Mouse (Mus musculus) embryo, embryonic 10 days (tissue): ENCODE results near the gene Btf3.
A peak's percentile ranks its signal among the peaks of the same experiment; 100 is the strongest.

Experiments
- DNase-seq: peaks from one replicate; pipeline ENCODE4 v3.0.0-alpha.2; 2015; ENCODE audit warnings: low spot score

Gene Btf3

DNA sequence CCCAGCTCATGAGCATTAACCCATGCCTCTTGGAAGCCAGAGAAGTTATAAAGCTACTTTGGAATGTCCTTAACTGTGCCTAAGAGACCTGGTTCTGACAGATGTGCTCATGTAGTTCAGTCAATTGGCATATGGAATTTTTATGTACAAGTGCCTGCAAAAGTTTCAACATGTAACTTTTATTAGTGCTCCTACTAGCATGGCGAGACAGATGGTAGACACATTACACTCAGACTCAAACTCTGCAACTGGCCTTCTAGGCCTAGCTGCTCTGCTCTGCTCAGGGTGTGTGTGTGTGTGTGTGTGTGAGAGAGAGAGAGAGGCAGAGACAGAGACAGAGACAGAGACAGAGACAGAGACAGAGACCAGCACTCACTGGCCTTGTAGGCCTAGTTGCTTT, 19.4 kb upstream of the Btf3 start:
- no peak for DNase-seq

GRCm38 (mm10) chr13:98332106-98332505, 15.3 kb upstream of the Btf3 start:
- peak; percentile 20 for DNase-seq

DNA sequence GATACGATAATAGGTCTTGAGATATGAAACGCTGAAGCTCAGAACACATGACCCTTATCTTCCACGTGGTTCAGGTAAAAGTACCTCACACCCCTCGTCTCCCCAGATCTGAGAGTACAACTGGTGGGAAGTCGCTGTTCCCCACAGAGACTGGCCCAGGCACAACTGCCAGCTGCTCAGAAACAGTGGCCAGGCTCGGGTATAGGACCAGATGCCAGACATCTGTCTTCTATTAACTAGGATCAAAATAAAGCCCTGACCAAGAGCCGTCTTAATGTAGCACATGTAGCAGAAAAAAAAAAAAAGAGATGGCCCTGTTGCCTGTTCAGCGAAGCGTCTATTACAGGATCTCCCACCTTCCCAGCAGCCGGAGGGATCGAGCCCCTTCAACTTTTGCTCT, 8.2 kb upstream of the Btf3 start:
- no peak for DNase-seq

GRCm38 (mm10) chr13:98317911-98318310, 1.1 kb upstream of the Btf3 start:
- no peak for DNase-seq

DNA sequence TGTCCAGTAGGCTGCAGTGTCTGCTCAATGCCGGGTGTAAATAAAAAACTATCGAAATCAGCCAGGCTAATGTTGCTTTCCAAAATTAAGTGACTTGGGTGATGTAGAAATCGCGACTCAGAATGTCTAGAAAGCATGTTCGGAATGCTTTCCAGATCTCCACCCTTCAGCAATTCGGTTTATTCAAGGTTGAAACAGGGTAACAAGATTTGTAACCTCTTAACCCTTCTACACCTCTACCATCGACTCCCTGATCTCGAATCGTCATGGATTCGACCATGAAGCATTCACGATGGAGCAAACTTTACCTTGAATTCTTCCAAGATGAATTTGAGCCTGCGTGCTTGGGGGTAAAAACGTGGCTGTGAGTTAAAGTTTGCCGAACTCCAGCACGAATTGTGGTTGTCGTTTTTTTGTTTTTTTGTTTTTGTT, 456 bp upstream of the Btf3 start:
- peak; percentile 42 for DNase-seq

GRCm38 (mm10) chr13:98316140-98316479, 696 bp downstream of the Btf3 start:
- DNase-seq, result no peak

DNA sequence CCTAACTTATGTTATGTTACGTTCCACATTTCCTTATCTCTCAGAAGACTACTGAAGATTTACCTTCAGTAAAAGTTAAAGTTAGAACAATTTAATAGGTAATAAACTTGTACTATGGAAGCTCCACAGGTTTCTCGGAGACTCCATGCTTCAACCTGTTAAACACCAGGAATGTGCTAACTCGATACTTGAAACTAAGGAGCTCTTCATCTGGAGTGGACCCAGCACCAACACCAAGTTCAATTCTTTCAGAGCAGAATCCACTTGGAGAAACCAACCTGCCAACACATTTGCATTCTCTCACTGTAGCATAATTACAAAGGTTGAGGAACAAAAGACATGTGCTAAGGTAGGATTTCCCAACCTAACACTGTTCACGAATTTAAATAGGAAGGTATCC, 1.7 kb downstream of the Btf3 start:
- no peak for DNase-seq

DNA sequence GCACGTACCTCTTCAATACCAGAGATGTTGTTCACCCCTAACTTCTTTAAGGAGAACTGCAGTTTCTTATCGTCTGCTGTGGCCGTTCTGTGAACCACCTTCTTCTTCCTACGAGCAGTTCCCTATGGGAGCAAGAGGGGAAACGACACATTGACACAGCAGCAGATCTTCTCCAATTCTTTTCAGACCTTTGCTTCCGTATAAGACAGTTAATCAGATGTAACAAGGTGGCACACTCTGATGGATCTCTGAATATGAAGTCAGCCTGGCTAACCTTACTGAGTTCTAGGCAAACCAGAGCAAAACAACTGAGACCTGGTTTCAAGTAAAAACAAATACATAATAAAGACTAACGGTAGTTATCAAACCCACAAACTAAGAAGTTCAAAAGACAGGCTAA, 3.2 kb downstream of the Btf3 start:
- no peak for DNase-seq

GRCm38 (mm10) chr13:98311597-98311996, 5.2 kb downstream of the Btf3 start:
- no peak for DNase-seq

- no peak for DNase-seq
Observed at GRCm38 (mm10) chr13:98308724-98309123, 8.1 kb downstream of the Btf3 start.

DNA sequence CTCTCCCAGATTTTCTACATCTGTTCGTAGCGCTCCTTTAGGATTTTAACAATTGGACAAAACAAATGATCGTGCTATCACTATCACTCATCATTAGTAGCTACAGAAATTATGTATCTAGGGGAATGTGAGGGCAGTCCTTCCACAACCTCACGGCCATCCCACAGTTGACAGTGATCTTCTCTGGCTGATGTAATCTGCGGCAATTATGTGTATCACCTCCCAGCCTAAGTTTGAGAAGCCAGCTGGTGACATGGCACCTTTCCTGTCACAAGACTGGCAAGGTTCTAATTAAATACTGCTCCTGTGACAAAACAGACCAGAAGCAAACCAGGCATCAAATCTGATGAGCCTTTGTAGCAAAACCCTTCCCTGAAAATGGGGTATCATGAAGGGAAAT, 8.8 kb downstream of the Btf3 start:
- DNase-seq, result no peak

- peak; percentile 19 for DNase-seq
Observed at GRCm38 (mm10) chr13:98306852-98307475, 9.8 kb downstream of the Btf3 start.

GRCm38 (mm10) chr13:98306393-98306792, 10.4 kb downstream of the Btf3 start:
- DNase-seq, result no peak

DNA sequence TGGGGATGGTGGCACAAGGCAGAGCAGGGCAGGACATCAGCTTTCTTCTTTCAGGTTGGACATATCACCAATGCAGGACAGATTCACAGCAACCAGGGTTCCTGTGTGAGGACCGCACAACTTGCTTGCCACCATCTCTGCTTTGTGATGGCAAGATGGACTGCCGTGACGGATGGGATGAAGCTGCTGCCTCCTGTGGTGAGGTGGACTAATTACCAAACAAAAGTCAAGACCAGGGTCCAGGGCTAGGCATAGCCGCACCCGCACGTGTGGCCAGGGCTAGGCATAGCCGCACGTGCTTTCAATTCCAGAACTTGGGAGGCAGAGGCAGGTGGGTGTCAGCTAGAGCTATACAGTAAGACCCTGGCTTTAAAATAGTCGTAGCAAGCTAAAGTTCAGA, 11.5 kb downstream of the Btf3 start:
- DNase-seq, result no peak

DNA sequence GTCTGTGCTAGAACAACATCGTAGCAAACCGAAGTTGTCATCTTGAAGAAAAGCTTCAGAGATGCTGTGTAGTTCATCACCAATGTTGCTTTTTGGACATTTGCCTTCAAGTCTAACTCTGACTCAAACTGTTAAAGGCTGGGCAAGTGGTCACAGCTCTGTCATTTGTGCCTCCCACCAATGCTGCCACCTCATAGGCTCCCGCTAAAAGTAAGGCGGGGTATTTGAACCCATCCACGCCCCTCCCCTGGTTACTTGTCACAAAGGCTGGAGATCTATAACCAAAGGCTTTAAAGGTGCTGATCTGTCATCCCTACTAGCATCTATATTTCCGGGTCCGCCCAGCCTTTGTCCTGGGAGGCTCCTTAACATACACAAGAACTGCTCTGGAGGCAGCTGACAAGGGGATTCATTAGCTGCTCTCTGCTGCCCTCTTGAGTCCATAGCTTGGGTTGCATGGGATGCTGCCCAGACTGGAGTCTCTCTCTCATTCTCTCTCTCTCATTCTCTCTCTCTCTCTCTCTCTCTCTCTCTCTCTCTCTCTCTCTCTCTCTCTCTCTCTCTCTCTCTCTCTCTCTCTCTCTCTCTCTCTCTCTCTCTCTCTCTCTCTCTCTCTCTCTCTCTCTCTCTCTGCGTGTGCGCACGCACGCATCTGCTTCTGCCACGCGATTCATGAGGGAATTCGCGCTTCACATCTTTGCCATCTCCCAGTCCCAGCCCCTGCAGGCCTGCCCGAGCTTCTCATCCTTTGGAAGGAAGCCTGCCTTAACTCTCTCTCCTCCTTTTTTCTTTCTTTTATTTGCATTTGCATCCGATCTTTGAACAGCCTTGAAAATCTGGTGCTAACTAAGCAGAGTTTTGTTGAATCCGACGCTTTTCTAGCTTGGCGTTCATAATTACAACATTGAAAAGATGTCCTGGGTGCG, 17.7 kb downstream of the Btf3 start:
- peak; percentile 94 for DNase-seq

- no peak for DNase-seq
Observed at GRCm38 (mm10) chr13:98297883-98298482, 18.8 kb downstream of the Btf3 start.

GRCm38 (mm10) chr13:98296072-98296471, 20.7 kb downstream of the Btf3 start:
- DNase-seq, result no peak

- DNase-seq, result no peak
Observed at GRCm38 (mm10) chr13:98291712-98292111, 25.1 kb downstream of the Btf3 start.

DNA sequence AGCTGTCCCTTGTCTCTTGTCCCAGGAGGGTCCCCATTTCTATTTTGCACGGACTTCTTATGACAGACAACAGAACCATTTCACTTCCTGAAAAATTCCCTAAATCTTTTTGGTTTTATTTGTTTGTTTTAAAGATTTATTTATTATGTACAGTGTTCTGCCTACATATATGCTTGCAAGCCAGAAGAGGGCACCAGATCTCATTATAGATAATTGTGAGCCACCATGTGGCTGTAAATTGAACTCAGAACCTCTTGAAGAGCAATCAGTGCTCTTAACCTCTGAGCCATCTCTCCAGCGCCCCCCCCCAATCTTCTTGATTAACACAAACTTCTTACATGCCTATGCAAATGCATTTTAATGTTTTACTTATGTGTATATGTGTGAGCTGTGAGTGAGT, 26.1 kb downstream of the Btf3 start:
- DNase-seq, result no peak

GRCm38 (mm10) chr13:98280990-98281650, 35.7 kb downstream of the Btf3 start:
- DNase-seq, result no peak

DNA sequence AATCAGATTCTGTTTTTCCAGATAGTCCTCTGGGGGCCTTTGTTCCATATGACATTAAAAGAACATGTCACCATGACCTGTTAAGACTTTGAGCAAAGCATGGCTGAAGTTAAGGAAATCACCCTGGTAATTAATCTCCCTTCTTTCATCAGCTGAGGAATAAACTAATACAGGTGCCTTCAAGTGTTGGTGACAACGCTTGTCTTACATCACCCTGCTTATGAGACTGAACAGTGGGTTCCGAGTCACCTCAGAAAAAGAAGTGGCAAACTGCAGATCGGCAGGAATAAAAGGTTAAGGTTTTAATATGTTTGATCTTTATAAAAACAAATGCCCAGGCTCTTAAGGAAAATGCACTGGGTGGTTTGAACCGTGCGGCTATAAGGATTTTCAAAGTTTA, 37.1 kb downstream of the Btf3 start, which contains the start of gene Gm21976:
TSS of gene Gm21976 (plus strand) at position 202 of the 400 bp plus-strand sequence.
- no peak for DNase-seq

- no peak for DNase-seq
Observed at GRCm38 (mm10) chr13:98277501-98277900, 39.3 kb downstream of the Btf3 start.

DNA sequence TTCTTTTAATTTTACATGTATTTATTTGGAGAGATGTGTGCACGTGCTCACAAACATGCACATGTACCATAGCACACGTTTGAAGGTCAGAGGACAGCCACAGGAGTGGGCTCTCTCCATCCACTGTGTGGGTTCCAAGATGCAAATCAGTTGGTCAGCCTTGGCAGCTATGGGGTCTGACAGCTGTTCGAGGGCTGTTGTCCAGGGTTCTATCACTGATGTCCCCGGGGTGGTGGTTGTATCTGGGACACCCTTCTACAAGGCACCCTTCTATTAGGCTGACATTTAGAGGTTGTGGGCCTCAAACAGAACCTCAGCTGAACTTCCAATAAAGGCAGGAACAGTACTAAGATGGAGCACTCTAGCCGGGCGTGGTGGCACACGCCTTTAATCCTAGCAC, 40.6 kb downstream of the Btf3 start:
- DNase-seq, result no peak
